Mouse (Mus musculus) left cerebral cortex, postnatal 10 days (tissue): ENCODE data around the gene Trpm3. TPM values are rescaled to one million over a fixed set of nuclear protein-coding genes. Genes with fewer than 3 reads are reported as not detected.

Experiments
- DNase-seq, 2 experiments: peaks; one replicate each; pipeline ENCODE4 v3.0.0; 2021 to 2022; ENCODE audit warnings: low spot score in 2 of 2, mixed read lengths in 1 of 2; ENCODE audit errors: extremely low spot score in 1 of 2
- intact Hi-C: fragments of 180-260 bp; cut with DNase I; formaldehyde crosslinking; loops from one replicate; pipeline ENCODE4 v1.15.1; 2025
- total RNA-seq, 2 experiments: library from RNA; stranded (reverse); gene quantifications; 2 replicates each; pipeline ENCODE4 v1.2.3; 2021

Gene Trpm3
- total RNA-seq, 2 experiments from 2014 or later = 63.0 to 67.9 TPM

- DNase-seq = no peak
Observed at GRCm38 (mm10) chr19:22973294-22973693, 834.4 kb downstream of the Trpm3 start.

GRCm38 (mm10) chr19:22973727-22974126, 834.9 kb downstream of the Trpm3 start:
- intact Hi-C loops = no loop called here
- DNase-seq = no peak

More at GRCm38 (mm10) chr19:22973294-22973693, 834.4 kb downstream of the Trpm3 start:
- intact Hi-C loops = no loop called here

- intact Hi-C loops = no loop called here
- no peak for DNase-seq
Observed at GRCm38 (mm10) chr19:22975801-22976200, 837.0 kb downstream of the Trpm3 start.

- intact Hi-C loops = no loop called here
- DNase-seq = no peak
Observed at GRCm38 (mm10) chr19:22977508-22977907, 838.7 kb downstream of the Trpm3 start.

GRCm38 (mm10) chr19:22978763-22979162, 839.9 kb downstream of the Trpm3 start:
- intact Hi-C loops = no loop called here
- DNase-seq = no peak

- DNase-seq = no peak
- intact Hi-C loops = no loop called here
Observed at GRCm38 (mm10) chr19:22979191-22979590, 840.3 kb downstream of the Trpm3 start.

GRCm38 (mm10) chr19:22987914-22988313, 849.1 kb downstream of the Trpm3 start:
- intact Hi-C loops = no loop called here
- peak in 1 of 2 experiments; percentile 27 for DNase-seq

- DNase-seq = no peak
- intact Hi-C loops = no loop called here
Observed at GRCm38 (mm10) chr19:22993946-22994345, 855.1 kb downstream of the Trpm3 start.

- intact Hi-C loops = no loop called here
- no peak for DNase-seq
Observed at GRCm38 (mm10) chr19:22994531-22994930, 855.7 kb downstream of the Trpm3 start.

GRCm38 (mm10) chr19:23000293-23000692, 861.4 kb downstream of the Trpm3 start:
- DNase-seq = no peak
- intact Hi-C loops = no loop called here

GRCm38 (mm10) chr19:23003861-23004260, 865.0 kb downstream of the Trpm3 start:
- intact Hi-C loops = no loop called here
- DNase-seq = no peak

- intact Hi-C loops = no loop called here
- no peak for DNase-seq
Observed at GRCm38 (mm10) chr19:23005851-23006250, 867.0 kb downstream of the Trpm3 start.

GRCm38 (mm10) chr19:23006517-23007273, 867.8 kb downstream of the Trpm3 start:
- peak in 1 of 2 experiments; percentile 59 for DNase-seq
- intact Hi-C loops = no loop called here

GRCm38 (mm10) chr19:23013695-23014094, 874.8 kb downstream of the Trpm3 start:
- intact Hi-C loops = no loop called here
- no peak for DNase-seq

GRCm38 (mm10) chr19:23015516-23015915, 876.7 kb downstream of the Trpm3 start:
- peak in 1 of 2 experiments; percentile 60 for DNase-seq
- intact Hi-C loops = no loop called here

- intact Hi-C loops = no loop called here
- DNase-seq = no peak
Observed at GRCm38 (mm10) chr19:23018186-23018727, 879.4 kb downstream of the Trpm3 start.

GRCm38 (mm10) chr19:23022902-23023301, 884.1 kb downstream of the Trpm3 start:
- no peak for DNase-seq
- intact Hi-C loops = loop anchor here (10.0 kb wide), 1 partner anchor 112 kb away; no protein-coding TSS in a partner anchor

GRCm38 (mm10) chr19:23023316-23023960, 884.6 kb downstream of the Trpm3 start:
- DNase-seq = no peak
- intact Hi-C loops = loop anchor here (10.0 kb wide), 1 partner anchor 111 kb away; no protein-coding TSS in a partner anchor

GRCm38 (mm10) chr19:23024821-23025220, 886.0 kb downstream of the Trpm3 start:
- DNase-seq = no peak
- intact Hi-C loops = loop anchor here (10.0 kb wide), 1 partner anchor 110 kb away; no protein-coding TSS in a partner anchor

- intact Hi-C loops = loop anchor here (10.0 kb wide), 1 partner anchor 108 kb away; no protein-coding TSS in a partner anchor
- DNase-seq = no peak
Observed at GRCm38 (mm10) chr19:23026427-23026826, 887.6 kb downstream of the Trpm3 start.
